Mouse (Mus musculus) forebrain, postnatal 0 days (tissue): ENCODE results near the gene Spcs2. TPM values are rescaled to one million over a fixed set of nuclear protein-coding genes. Genes with fewer than 3 reads are reported as not detected.
A peak's percentile ranks its signal among the peaks of the same experiment; 100 is the strongest.

Experiments used
- ATAC-seq: fragments of 200-750 bp; cut with Nextera tagmentation; 2 replicates; pipeline ENCODE4 v1.8.0; 2017; ENCODE audit warnings: mild to moderate bottlenecking, moderate library complexity
- DNase-seq: peaks from one replicate; pipeline ENCODE4 v3.0.0-alpha.2; 2015
- H3K27ac ChIP-seq: fragments of 300-500 bp; sonication (generic); 2 replicates; pipeline ENCODE4 v1.5.1; 2014; ENCODE audit warnings: low read depth, mild to moderate bottlenecking, antibody characterized with exemption, low read length, moderate library complexity, mixed read lengths
- H3K27me3 ChIP-seq: fragments of 300-500 bp; sonication (generic); 2 replicates; pipeline ENCODE4 v1.6.1; 2014; ENCODE audit warnings: mild to moderate bottlenecking, low read length, mixed read lengths; ENCODE audit not compliant: insufficient read depth
- H3K36me3 ChIP-seq: fragments of 300-500 bp; sonication (generic); 2 replicates; pipeline ENCODE4 v1.6.1; 2014; ENCODE audit warnings: mild to moderate bottlenecking, moderate library complexity; ENCODE audit not compliant: insufficient read depth
- H3K4me1 ChIP-seq: fragments of 300-500 bp; sonication (generic); 2 replicates; pipeline ENCODE4 v1.6.1; 2014; ENCODE audit warnings: antibody characterized with exemption; ENCODE audit not compliant: insufficient read depth
- H3K4me2 ChIP-seq: fragments of 300-500 bp; sonication (generic); 2 replicates; pipeline ENCODE4 v1.6.1; 2014; ENCODE audit warnings: low read depth, mild to moderate bottlenecking, moderate library complexity
- H3K4me3 ChIP-seq: fragments of 300-500 bp; sonication (generic); 2 replicates; pipeline ENCODE4 v1.5.1; 2014; ENCODE audit warnings: low read depth, low read length, mixed read lengths
- H3K9ac ChIP-seq: fragments of 300-500 bp; sonication (generic); 2 replicates; pipeline ENCODE4 v1.6.1; 2014; ENCODE audit warnings: mild to moderate bottlenecking
- H3K9me3 ChIP-seq: fragments of 300-500 bp; sonication (generic); 2 replicates; pipeline ENCODE4 v1.6.1; 2016; ENCODE audit warnings: low read length
- CTCF ChIP-seq: sonication (generic); IDR thresholded peaks from 2 replicates; pipeline ENCODE4 v1.5.1; 2016; ENCODE audit warnings: antibody characterized with exemption, control low read depth, low read depth
- WGBS: fragments of 180-500 bp; shearing (Covaris S2); extraction: QIAGEN DNeasy Blood & Tissue Kit; methylation state at CpG from one replicate; pipeline ENCODE4 v1.1.7; 2014; 5-methylcytosine and 5-hydroxymethylcytosine counted together
- polyA plus RNA-seq: library from polyadenylated mRNA; unstranded; fragments of >200 nt; fragmentation: Nextera tagmentation; extraction: Ambion mirVana; gene quantifications from 2 replicates; pipeline ENCODE4 v1.2.1, GENCODE M21; 2015
- total RNA-seq: library from RNA; depleted of rRNA; stranded (reverse); fragments of >200 nt; gene quantifications from 2 replicates; pipeline ENCODE4 v1.2.3, GENCODE M21; 2014

Spcs2 gene
- total and polyA plus RNA-seq, 2 experiments from 2014 or later: 123 to 257 TPM

DNA sequence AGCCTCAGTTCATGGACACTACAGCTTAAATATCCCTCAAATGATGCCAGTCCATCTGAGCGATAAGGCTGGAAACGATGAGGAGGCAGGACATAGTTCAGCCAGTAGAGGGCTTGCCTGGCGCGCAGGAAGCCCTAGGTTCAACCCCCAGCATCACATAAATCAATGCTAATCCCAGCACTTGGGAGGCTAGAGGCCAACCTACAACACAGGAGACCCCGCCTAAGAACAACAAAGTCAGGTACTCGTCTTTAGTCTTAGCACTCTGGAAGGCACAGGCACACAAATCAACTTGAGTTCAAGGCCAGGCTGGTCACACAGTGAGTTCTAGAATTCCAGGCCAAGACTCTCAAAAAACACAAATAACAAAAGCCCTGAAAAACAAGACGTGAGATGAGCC, 9.9 kb downstream of the Spcs2 start:
- peaks cover 17% of the 10 kb centered on the region for H3K36me3 ChIP-seq
- H3K9ac ChIP-seq: no peak overlapping the region
- peak; percentile 32 for TF ChIP-seq CTCF
- H3K27me3 ChIP-seq: no peaks in the 10 kb centered on the region
- no peak overlapping the region for H3K27ac ChIP-seq
- ATAC-seq (no peak), DNase-seq (no peak)
- WGBS: 93% methylated on average over 7 of the region's 7 CpGs
- H3K4me2 ChIP-seq: no peak overlapping the region
- no peak overlapping the region for H3K4me3 ChIP-seq
- H3K9me3 ChIP-seq: no peaks in the 10 kb centered on the region
- H3K4me1 ChIP-seq: peaks cover 8% of the 10 kb centered on the region

DNA sequence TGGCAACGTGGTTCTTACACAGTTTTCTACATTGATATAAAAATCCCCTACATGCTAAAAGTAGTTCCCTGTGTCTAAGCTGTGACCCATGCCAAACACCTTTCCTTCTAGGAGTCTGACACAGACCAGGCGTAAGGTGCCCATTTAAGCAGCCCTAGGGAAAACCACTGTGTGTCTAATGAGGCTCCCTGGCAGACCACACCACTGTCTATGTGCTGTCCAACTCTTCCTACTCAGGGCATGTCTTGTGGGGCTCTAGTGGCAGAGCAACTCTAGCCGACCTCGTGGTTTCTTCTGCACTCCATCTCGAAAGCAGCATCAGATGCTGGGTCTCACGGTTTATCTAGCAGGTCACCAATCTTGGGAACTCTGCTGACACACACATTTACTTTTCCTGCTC, 11.6 kb downstream of the Spcs2 start:
- Histone ChIP-seq H3K9ac (no peak overlapping the region), H3K27ac (no peak overlapping the region), H3K4me2 (no peak overlapping the region), H3K4me3 (no peak overlapping the region), H3K4me1 (no peaks in the 10 kb centered on the region), H3K36me3 (peaks cover 24% of the 10 kb centered on the region), H3K27me3 (no peaks in the 10 kb centered on the region), H3K9me3 (no peaks in the 10 kb centered on the region)
- TF ChIP-seq CTCF: no peak
- WGBS: 81% methylated on average over 6 of the region's 6 CpGs
- ATAC-seq (no peak), DNase-seq (no peak)

GRCm38 (mm10) chr7:99851121-99851520, 12.1 kb downstream of the Spcs2 start:
- no peak for TF ChIP-seq CTCF
- Histone ChIP-seq H3K4me2 (no peak overlapping the region), H3K9ac (no peak overlapping the region), H3K27ac (no peak overlapping the region), H3K36me3 (peaks cover 24% of the 10 kb centered on the region), H3K9me3 (no peaks in the 10 kb centered on the region), H3K4me3 (no peak overlapping the region), H3K27me3 (no peaks in the 10 kb centered on the region), H3K4me1 (no peaks in the 10 kb centered on the region)
- ATAC-seq (no peak), DNase-seq (no peak)
- WGBS: 41% methylated on average over 1 of the region's 1 CpGs

- no peaks in the 10 kb centered on the region for H3K4me1 ChIP-seq
- WGBS: 80% methylated on average over 5 of the region's 5 CpGs
- no peak overlapping the region for H3K4me3 ChIP-seq
- no peak for ATAC-seq
- H3K27ac ChIP-seq: no peak overlapping the region
- H3K9ac ChIP-seq: no peak overlapping the region
- no peaks in the 10 kb centered on the region for H3K9me3 ChIP-seq
- DNase-seq: no peak
- H3K36me3 ChIP-seq: peaks cover 30% of the 10 kb centered on the region
- TF ChIP-seq CTCF: no peak
- H3K27me3 ChIP-seq: no peaks in the 10 kb centered on the region
- H3K4me2 ChIP-seq: no peak overlapping the region
These were observed 12.7 kb downstream of the Spcs2 start for GRCm38 (mm10) chr7:99850534-99850933.

DNA sequence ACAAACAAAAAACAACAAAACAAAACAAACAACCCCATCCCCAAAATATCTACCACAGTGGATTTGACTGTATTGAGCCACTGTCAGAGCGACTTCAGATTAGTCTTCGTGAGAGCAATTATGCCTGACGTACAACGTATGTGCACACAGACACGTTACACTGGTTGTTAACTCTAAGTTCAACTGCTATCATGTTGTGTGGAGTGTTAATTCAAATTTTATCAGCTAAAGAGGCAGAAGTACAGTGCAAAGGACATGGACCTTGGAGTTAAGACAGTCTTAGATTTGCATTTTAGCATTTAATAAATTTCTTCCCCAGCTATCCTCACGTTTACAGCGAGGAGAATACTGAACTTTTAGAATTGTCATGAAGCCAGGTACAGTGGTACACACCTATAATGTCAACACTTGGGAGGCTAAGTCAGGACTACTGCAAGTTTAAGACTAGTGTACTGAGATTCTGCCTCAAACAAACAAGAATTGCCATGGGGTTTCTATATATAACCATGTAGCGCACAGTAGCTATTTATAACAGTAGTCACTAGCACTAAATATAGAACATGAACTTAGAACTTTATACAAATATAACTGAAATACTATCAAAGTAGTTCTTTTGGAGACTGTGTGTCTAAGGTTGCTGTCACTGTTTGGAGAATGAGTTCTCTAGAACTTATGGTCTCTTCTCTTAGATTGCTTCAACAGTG, 17.6 kb downstream of the Spcs2 start:
- no peaks in the 10 kb centered on the region for H3K9me3 ChIP-seq
- H3K27ac ChIP-seq: no peak overlapping the region
- no peak for DNase-seq
- WGBS: 93% methylated on average over 8 of the region's 8 CpGs
- H3K4me1 ChIP-seq: no peaks in the 10 kb centered on the region
- ATAC-seq: no peak
- no peak overlapping the region for H3K4me3 ChIP-seq
- peaks cover 53% of the 10 kb centered on the region for H3K36me3 ChIP-seq
- H3K27me3 ChIP-seq: no peaks in the 10 kb centered on the region
- no peak overlapping the region for H3K4me2 ChIP-seq
- no peak overlapping the region for H3K9ac ChIP-seq
- TF ChIP-seq CTCF: no peak

GRCm38 (mm10) chr7:99838241-99838640, 25.0 kb downstream of the Spcs2 start:
- H3K9me3 ChIP-seq: no peaks in the 10 kb centered on the region
- ATAC-seq: no peak; the same call in 1 of the 2 replicates
- H3K27me3 ChIP-seq: no peaks in the 10 kb centered on the region
- DNase-seq: no peak
- no peak overlapping the region for H3K27ac ChIP-seq
- H3K4me3 ChIP-seq: no peak overlapping the region
- no peaks in the 10 kb centered on the region for H3K4me1 ChIP-seq
- peak; percentile 15; the same call in 1 of the 2 replicates for TF ChIP-seq CTCF
- WGBS: 88% methylated on average over 3 of the region's 3 CpGs
- no peak overlapping the region for H3K9ac ChIP-seq
- no peak overlapping the region for H3K4me2 ChIP-seq
- H3K36me3 ChIP-seq: peaks cover 62% of the 10 kb centered on the region

GRCm38 (mm10) chr7:99837358-99838071, 25.7 kb downstream of the Spcs2 start:
- DNase-seq (no peak), ATAC-seq (no peak)
- no peak overlapping the region for H3K27ac ChIP-seq
- H3K4me2 ChIP-seq: no peak overlapping the region
- H3K27me3 ChIP-seq: no peaks in the 10 kb centered on the region
- peaks cover 55% of the 10 kb centered on the region for H3K36me3 ChIP-seq
- no peaks in the 10 kb centered on the region for H3K9me3 ChIP-seq
- TF ChIP-seq CTCF: no peak
- WGBS: 82% methylated on average over 6 of the region's 6 CpGs
- H3K4me1 ChIP-seq: no peaks in the 10 kb centered on the region
- no peak overlapping the region for H3K4me3 ChIP-seq
- H3K9ac ChIP-seq: no peak overlapping the region
